Mouse (Mus musculus) E14TG2a.4 (cell line): ENCODE results near the gene Plb1.

Experiments used
- CTCF ChIP-seq: conservative IDR thresholded peaks from 2 replicates; pipeline ENCODE4 v1.5.1; 2014; ENCODE audit warnings: low read length
- NANOG ChIP-seq: IDR thresholded peaks from 2 replicates; pipeline ENCODE4 v1.6.1; 2014; ENCODE audit warnings: borderline replicate concordance, low read length, mixed read lengths
- POU5F1 ChIP-seq: IDR thresholded peaks from 2 replicates; pipeline ENCODE4 v1.6.1; 2014; ENCODE audit warnings: low read length, borderline replicate concordance

GRCm38 (mm10) chr5:32388656-32389055 is 156.1 kb downstream of the Plb1 start:
- no peak for TF ChIP-seq POU5F1
- TF ChIP-seq CTCF, result no peak
- no peak for TF ChIP-seq NANOG
